Mouse (Mus musculus): Measurements from ENCODE around the gene Tmem186. TPM values are rescaled to one million over a fixed set of nuclear protein-coding genes. Genes with fewer than 3 reads are reported as not detected.

Gene Tmem186
- total RNA-seq (2021), result 1 to 10 TPM; 8.6 to 9.2 TPM
- long read RNA-seq, experiment 1, transcript Tmem186-201 (2 exons, 3,391 nt), result major isoform, 17 of 22 reads
- long read RNA-seq, experiment 1, partial matches to known transcripts, result 0 of 22 reads
- long read RNA-seq, experiment 1, other reads (novel, unspliced or antisense), result 5 of 22 reads
- long read RNA-seq, experiment 2, transcript Tmem186-201 (2 exons, 3,391 nt), result major isoform, 10 of 19 reads
- long read RNA-seq, experiment 2, partial matches to known transcripts, result 0 of 19 reads
- long read RNA-seq, experiment 2, other reads (novel, unspliced or antisense), result 9 of 19 reads

DNA sequence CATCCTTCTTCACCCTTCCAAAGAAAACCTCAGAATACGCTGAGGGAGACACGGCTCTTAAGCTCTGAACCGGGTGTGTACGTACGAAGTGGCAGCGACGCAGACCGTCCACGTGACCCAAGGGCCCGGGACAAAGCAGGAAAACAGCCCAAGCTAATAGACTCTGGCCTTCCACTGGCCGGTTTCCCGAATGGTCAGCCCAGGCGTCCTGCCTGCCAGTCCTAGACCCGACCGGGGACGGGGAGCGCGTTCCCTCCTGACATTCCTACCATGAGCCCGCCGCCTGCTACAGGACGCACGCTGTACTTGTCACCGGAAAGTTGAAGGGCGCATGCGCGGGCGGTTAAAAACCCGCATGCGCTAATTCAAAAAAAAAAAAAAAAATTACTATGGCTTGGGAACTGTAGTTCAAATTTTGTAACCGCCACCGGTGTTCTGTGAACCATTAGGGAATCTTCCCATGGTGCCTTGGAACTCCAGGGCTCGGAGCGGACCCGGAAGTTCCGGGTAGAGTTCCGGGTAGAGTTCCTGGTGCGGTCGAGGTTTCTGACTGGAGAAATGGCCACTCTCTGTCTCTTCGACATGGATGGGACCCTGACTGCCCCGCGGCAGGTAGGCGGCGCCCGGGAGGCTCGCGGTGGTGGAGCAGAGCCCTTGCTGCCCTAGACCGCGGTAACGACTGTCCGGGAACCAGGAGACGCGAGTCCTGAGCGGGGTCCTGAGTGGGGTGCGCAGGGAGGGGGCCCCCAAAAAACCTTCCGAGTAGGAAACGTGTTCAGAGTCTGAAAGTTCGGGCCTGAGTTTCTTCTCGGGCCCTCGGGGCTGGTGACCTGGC lies at the start of gene Tmem186, which contains the start of gene Pmm2:
Tmem186 (minus strand) TSS at position 496 of the 835 bp plus-strand sequence.
Pmm2 (plus strand) TSS at position 458 of the 835 bp plus-strand sequence.
- peak; percentile 82 for DNase-seq

DNA sequence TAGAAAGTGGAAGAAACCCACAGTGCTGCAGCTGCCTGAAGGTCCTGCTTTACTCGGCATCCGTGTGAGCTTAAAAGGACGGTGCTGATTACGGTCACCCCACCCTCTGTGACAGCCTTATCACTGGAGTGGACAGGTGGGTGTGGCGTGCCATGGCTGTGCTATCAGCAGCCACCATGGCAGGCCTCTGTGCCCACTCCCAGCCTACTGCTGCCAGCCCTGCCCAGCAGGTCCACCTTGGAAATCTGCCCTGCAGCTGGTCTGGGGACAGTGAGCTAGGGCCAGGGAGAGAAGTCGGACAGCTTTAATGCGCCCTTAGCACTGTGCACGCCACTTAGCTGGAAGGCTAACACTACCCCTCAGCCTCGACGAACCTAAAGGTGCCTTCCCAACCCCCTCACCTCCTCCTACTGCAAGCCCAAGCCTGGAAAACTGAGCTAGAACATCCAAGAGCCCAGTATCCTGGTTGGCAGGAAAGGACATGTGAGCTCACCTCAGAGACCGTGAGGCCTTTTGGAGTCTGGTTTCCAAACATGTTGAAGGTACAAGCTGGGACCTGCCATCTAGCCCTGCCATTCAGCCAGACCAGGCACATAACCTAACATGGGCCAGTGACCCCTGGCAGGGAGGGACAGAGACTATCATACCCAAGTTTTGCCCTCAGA lies 49.5 kb upstream of the Tmem186 start:
- DNase-seq, result no peak

DNA sequence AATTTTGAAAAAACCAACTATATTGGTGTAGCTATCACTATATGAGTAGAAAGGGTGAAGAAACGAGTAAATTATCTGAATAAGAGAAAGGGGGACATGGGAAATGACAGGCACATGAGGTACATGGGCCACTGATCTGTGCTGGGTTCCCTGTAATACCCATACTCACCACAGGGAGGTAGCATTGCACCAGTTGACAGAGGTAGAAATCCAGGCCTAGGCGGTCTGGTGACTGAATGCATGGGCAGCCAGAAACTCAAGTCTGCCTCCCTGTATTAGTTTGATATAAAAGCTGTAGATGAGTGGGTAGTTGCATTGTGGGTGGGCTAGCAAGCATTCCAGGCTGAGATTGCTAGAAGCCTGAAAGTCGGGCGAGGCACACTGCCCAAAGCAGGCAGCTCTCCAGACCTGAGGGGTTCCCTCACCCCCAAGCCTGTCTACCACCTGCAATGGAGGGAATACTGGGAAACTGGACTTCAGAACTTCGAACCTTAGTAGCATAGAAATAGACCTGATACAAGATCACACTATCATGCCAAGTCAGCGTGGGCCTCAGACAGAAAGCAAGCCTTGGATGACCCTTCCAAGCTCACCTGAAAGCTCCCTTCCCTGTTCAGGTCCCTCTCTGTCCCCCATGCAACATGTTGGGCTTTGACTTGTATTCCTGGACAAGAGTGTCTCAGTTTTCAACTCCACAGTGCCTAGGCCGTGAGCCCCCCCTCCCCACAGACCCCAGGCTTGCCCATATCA lies 48.8 kb upstream of the Tmem186 start:
- DNase-seq, result peak; percentile 73

DNA sequence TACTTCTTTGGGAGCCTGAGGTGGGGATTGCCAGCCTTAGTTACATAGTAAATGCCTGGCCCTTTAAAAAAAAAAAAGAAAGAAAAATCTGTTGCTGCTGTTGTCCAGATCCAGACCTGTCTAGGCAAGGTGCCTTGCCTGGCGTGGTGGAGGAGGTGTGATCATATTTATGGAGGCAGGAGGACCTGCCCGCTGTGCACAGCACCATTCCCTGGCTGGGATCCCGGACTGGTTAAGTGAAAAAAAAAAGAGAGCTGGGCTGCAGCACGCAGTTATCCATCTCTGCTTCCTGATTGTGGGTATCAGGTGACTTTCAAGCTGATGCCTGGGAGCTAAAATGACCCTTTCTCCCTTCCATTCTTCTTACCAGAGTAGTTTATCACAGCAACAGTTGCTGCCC lies 47.6 kb upstream of the Tmem186 start:
- no peak for DNase-seq

DNA sequence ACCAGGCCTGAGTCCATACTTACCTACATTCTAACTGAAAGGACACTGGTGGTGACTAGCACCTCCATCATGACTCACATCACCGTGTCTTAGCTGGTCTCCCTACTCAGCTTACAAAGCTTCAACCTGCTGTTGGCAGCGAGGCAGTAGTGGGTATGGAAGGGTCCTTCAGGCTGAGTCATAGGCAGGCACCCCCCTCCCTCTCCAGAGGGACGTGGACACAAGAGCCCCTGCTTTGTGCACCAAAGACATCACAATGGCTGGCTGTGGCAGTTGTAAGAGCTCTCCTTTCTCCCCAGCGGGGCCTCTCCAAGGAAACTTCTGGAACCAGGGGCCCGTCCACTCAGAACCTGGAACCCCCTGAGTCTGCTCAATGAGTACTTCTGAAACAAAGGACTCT lies 43.0 kb upstream of the Tmem186 start, which contains the start of gene Gm5767:
Gm5767 (plus strand) TSS at position 301 of the 400 bp plus-strand sequence.
- no peak for DNase-seq

DNA sequence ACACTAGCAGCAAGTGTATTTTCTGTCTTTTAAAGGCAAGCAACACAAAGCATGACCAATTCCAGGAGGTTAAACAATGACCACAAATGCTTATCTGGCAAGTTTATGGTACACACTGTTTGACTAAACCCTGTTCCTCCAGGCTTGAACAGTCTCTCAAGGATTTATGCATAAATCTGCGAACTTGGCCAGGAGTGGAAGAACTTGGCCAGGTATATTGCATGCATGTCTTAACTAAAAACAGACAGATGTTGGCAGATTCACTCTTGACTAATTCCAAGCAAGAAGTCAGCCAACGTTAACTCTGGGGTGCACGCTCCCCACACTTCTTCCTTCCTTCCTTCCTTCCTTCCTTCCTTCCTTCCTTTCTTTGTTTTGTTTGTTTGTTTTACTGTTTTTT lies 42.3 kb upstream of the Tmem186 start:
- no peak for DNase-seq

DNA sequence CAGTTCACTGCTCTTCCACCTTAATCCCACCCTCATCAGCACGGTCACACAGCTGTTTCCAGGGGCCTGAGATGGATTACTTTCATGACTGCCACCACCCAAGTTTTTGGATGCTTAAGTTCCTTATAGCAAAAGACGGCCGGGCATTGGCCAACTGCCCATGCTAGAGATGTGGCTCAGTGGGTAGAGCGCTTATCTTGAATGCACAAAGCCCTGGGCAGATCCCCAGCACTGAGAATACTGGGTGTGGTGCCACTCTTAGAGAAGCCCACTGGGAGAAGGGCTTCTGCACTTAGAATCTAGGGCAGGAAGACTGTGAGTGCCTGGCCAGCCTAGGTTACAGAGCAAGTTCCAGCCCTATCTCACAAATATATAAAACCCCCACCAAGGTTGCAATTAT lies 41.2 kb upstream of the Tmem186 start:
- no peak for DNase-seq

DNA sequence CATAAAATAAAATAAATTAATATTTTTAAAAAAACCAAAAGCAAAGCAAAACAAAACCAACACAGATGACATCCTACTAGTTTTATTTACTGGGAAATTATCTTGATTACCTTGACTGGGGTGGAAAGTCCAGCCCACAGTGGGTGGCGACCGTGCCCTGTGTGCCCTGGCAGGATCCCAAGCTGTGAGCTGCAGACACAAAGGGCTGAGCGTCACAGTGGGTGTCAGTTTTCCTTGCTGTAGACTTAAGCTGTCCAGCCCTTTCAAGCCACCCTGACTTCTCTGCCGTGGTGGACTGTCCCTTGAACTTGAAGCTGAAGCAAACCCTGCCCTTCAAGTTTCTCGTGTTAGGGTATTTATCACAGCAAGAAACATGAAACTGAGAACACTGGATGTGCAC lies 40.5 kb upstream of the Tmem186 start:
- DNase-seq, result no peak

DNA sequence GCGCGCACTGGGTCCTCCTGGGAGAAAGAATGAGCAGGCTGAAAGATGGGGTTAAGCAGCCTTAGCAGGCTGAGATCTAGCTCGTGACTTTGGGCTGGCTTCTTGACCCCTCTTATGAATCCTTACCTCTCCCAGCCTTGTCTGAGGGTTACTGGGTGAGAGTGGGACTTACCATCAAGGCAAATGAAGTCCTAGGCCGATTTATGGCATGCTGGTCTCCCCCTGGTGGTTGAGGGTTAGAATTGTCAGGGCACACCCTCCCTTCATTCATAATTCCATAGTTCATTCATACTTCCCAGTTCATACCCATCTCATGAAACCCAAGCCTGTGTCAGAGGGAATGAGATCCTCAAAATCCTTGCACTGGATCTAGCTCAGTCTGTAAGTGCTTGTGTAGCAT lies 39.3 kb upstream of the Tmem186 start:
- peak; percentile 48 for DNase-seq

DNA sequence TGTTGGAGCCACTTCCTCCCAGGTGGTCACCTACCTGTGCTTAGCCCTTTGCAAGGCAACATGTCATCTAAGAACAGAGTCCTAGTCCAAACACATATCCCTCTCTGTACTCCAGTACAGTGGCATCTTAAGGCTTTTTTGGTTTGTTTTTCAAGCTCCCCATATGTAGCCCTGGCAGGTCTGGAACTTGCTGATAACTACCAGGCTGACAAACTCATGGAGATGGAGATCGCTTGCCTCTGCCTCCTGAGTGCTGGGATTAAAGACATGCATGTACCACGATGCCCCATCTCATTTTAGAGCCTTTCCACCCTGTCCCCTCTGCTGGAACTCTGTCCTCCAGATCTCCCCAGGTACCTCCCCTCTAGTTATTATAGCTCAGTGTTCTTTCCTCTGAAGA lies 38.7 kb upstream of the Tmem186 start:
- no peak for DNase-seq

DNA sequence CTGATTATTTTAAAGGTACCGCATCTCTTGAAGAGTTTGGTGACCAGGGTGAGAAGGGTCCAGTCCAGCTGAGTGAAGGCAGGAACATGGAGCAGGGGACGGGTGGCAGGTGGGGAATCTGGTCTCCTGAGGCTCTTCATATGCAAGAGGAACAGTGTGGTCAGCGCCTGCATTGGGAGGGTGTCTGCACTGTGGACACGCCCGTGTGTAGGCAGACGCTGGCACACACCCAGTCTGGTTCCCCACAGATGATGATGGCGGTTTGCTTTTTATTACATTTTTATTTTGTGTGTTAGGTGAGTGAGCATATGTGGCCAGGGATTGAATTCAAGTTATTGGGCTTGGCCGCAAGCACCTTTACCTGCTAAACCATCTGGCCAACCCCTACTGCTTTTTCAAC lies 38.0 kb upstream of the Tmem186 start:
- no peak for DNase-seq

DNA sequence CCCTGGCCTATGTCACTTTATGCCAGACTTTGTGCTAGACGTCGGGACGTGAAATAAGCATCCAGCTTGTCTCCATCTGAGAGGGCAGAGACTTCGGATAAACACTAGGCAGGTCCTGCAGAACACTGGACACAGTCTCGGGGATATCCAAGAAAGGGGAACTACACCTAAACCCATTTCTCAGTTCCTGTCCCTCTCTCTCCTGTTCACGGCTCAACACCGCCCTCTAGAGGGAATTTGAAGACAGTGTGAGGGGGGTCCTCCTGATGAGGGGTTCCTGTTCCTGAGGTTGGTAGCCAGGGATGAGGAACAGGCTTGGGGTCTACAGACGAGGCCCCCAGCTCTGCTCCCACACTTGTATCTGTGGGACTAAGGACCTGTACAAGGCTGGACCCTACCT lies 36.7 kb upstream of the Tmem186 start:
- peak; percentile 46 for DNase-seq

DNA sequence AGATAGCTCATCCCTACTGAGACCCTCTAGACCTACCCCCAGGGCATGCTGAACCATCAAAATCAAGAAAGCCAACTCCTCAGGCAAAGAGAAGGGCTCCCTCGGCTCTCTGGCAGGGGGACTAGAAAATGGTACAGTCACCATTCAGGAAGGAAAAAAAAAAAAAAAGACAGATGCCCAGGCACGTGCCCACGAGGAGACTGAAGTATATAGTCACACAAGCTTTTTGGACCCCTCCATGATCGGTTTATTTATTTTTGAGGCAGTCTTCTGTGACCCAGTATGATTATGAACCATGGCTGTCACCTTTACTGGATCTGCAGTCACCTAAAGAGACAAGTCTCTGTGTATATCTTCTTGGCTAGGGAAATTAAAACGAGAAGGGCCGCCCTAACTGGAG lies 35.8 kb upstream of the Tmem186 start:
- no peak for DNase-seq

DNA sequence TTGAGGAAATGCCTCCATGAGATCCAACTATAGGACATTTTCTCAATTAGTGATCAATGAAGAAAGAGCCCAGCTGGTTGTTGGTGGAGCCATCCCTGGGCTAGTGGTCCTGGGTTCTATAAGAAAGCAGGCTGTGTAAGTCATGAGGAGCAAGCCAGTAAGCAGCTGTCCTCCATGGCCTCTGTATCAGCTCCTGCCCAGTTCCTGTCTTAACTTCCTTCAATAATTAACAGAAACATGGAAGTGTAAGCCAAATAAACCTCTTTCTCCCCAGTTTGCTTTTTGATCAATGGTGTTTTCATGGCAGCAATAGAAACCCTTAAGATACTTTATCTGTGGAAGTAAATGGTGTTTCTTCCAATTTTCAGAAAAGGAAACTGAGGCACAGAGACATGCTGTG lies 35.3 kb upstream of the Tmem186 start:
- DNase-seq, result no peak

DNA sequence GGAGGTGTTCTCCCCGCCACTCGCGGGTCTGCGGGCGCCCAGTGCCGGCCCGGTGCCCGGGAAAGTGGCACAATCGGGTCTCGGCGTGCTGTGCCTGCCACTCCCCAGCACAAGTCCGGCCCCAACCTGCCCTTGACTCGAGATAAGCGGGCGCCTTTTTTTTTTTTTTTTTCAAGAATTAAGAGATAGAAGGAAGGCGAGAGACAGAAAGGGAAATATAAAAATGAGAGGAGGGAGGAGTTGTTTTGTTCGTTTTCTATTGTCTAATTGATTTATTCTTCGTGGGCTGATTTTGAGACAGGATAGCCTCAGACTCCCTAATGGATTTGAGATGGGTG lies 34.8 kb upstream of the Tmem186 start:
- no peak for DNase-seq

DNA sequence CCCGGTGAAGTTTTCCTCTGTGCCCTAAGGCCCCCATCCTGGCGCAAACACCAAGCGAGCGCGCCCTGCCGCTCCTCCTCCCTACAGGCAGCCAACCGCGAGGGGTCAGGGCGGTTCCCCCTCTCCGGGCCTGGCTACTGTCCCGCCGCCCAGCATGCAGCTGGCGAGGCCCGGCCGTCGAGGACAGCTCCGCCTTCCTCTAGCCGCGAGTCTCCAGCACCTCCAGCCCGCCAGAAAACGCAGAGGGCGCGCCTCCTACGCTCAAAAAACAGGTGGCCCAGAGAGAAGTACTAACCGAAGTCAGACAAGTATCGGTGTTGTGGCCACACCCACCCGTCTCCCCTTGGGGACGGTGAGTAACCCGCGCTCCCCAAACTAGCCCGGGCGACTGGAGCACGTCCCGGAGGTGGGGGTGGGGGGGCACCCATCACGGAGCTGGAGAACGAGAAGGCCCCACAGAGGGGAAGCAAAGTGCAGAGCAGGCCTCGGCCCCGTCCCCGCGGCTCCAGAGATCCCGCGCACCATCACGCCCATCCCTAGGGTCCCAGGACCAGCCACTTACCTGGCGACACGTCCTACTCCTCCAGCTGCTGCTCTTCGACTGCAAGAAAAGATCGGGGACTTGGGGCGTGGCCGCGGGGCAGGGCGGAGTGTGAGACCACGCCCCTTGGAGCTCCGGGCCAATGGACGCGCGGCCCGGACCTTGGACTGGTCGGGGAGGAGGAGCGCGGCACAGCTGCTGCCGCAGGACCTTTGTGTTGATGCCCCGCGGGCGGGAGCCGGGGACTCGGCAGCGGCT lies 34.2 kb upstream of the Tmem186 start, which contains the start of gene Carhsp1:
Carhsp1 (minus strand) TSS at position 605 of the 799 bp plus-strand sequence.
- DNase-seq, result peak; percentile 95

DNA sequence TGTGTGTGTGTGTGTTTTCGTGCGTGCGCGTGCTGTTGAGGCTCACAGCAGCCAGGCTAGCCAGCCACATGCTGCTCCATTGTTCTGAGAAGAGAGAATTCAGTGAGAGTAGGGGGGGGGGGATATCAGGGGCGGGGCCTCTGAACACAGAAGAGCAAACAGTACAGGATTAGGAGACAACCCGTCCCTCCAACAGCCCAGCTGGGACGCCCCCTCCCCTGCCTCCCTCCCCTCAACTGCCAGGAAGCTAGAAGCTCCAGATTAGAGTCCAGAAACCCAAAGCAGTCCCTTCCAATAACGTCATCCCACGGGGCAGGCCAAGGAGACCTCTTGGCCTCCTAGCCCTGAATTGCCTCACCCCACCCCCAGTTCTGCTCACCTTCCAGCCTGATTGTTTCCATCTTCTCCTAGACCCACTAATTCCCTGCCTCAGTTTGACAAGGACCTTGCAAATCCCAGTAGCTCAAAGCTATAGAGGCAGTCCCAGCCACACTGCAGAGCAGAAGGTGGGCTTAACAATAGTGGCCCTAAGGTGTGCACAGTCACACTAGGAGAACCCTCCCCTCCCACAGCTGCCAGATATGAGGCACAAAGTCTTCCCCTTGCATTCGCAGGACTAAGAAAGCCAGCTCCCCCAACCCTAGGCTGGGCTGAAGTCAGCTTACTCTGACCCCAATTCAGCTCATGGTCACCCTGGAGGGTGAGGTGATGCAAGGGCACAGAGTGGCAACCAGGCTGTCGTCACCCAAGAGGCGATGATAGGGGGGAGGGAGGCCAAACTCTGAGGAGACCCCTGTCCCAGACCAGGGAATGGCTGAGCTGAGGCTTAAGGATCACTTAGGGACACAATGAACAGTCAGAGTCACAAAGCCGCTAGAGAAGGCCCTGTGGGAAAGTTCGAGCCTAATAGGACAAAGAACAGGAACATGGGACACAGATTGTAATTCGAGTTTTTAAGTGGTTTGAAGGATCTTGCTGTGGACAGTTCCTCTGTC lies 32.8 kb upstream of the Tmem186 start:
- no peak for DNase-seq

DNA sequence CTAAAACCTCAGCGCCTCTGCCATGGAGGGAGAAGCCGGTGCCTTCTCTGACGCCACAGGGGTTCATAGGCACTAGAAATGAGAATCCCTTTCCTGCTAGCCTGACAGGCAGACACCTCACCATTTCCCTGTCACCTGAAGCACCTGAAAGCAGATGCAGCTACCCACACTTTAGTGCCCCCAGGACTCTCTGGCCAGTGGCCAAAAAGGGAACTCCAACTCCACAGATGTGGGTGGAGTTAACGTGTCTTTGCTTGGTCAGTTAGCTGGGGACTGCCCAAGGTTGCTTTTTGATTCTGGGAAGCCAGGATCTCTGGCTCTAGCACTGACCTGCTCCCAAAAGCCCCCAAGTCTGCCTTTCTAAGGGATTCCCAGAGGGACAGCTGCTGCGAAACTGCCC lies 31.9 kb upstream of the Tmem186 start:
- no peak for DNase-seq

DNA sequence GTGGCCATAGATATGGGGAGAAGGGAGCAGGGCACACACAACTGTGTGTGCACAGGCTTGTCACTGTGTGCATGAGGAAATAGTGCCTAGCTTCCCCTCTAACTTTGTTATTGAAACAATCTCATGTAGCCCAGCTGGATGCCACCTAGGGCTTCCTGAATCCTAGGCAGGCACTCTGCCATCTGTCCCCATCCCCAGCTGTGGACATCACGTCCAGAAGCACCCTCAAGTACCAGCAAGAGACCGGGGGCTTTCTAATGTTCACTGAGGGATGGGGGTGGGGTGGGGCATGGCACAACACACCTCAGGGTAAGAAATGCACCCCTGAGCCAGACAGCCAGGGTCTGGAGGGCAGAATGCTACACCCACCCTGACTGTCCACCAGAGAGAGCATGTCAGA lies 30.9 kb upstream of the Tmem186 start:
- no peak for DNase-seq

DNA sequence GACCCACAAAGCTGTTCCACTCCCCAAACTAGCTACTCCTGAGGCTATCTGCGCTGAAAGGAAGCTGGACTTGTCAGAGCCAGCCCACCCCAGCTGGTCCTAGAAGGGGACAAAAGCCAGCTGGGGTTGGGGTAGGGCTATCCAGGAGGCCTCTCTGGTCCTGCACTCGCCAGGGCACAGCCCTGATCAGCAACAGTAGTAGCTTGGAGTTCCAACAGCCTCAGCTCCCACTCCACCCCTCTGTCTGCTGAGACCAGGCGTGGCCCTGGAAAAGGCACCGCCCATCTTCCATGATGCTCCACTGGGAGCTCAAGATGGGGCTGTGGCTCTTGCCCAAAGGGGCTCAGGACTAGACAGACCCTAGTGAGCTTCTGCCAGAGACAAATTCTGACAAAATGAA lies 30.3 kb upstream of the Tmem186 start:
- no peak for DNase-seq

Data from gastrocnemius, postnatal 10 days (tissue).